Mouse (Mus musculus) monocyte, adult 5-6 weeks (primary cell): Measurements from ENCODE around the gene Atp2c1. TPM values are rescaled to one million over a fixed set of nuclear protein-coding genes. Genes with fewer than 3 reads are reported as not detected.

Source experiments
- ATAC-seq: fragments of 153-309, 156-312 bp; replicated peaks from 2 replicates; pipeline ENCODE4 v1.8.0; 2017; ENCODE audit warnings: mild to moderate bottlenecking; ENCODE audit not compliant: low TSS enrichment, insufficient number of reproducible peaks, severe bottlenecking, poor library complexity, low FRiP score
- total RNA-seq: library from RNA; stranded (forward); fragments of 200-1000, 200-491, 200-594 nt; gene quantifications from 3 replicates; pipeline ENCODE4 v1.2.3, GENCODE M21; 2017

Gene Atp2c1
- total RNA-seq = 204 to 219 TPM (median 205 TPM) in 3 replicates

- ATAC-seq = no peak
Observed at GRCm38 (mm10) chr9:105527219-105527618, at the start of gene Atp2c1. TSS of gene Atp2c1 (minus strand) at chr9:105527319.

- no peak for ATAC-seq
Observed at GRCm38 (mm10) chr9:105557452-105557851, 30.3 kb upstream of the Atp2c1 start.

- ATAC-seq = no peak
Observed at GRCm38 (mm10) chr9:105556141-105556735, 29.1 kb upstream of the Atp2c1 start.

- no peak for ATAC-seq
Observed at GRCm38 (mm10) chr9:105554439-105554807, 27.3 kb upstream of the Atp2c1 start.

- no peak for ATAC-seq
Observed at GRCm38 (mm10) chr9:105553629-105554438, 26.7 kb upstream of the Atp2c1 start.

- no peak for ATAC-seq
Observed at GRCm38 (mm10) chr9:105551407-105551806, 24.3 kb upstream of the Atp2c1 start.

GRCm38 (mm10) chr9:105549096-105549495 lies 22.0 kb upstream of the Atp2c1 start:
- no peak for ATAC-seq

- ATAC-seq = no peak
Observed at GRCm38 (mm10) chr9:105544013-105544750, 17.1 kb upstream of the Atp2c1 start.

GRCm38 (mm10) chr9:105537473-105537872 lies 10.4 kb upstream of the Atp2c1 start:
- no peak for ATAC-seq

GRCm38 (mm10) chr9:105536877-105537276 lies 9.8 kb upstream of the Atp2c1 start:
- ATAC-seq = no peak

GRCm38 (mm10) chr9:105525355-105525754 lies 1.8 kb downstream of the Atp2c1 start:
- ATAC-seq = no peak

GRCm38 (mm10) chr9:105523038-105523437 lies 4.1 kb downstream of the Atp2c1 start:
- 0 out of 2 replicates have a peak, but pooled peaks have one; percentile 17 for ATAC-seq

GRCm38 (mm10) chr9:105522063-105522462 lies 5.1 kb downstream of the Atp2c1 start:
- no peak for ATAC-seq

- ATAC-seq = no peak
Observed at GRCm38 (mm10) chr9:105520776-105521552, 6.2 kb downstream of the Atp2c1 start.

GRCm38 (mm10) chr9:105519278-105519883 lies 7.7 kb downstream of the Atp2c1 start:
- no peak for ATAC-seq

- ATAC-seq = no peak
Observed at GRCm38 (mm10) chr9:105503690-105504089, 23.4 kb downstream of the Atp2c1 start.

- no peak for ATAC-seq
Observed at GRCm38 (mm10) chr9:105502389-105502788, 24.7 kb downstream of the Atp2c1 start.
